Mouse (Mus musculus) Muller cell, postnatal 12 days (primary cell): ENCODE data around the gene Naa50.

ENCODE experiments used
- DNase-seq: peaks from one replicate; pipeline ENCODE4 v3.0.0-alpha.2; 2015; ENCODE audit errors: inconsistent ontology term

Naa50 gene

DNA sequence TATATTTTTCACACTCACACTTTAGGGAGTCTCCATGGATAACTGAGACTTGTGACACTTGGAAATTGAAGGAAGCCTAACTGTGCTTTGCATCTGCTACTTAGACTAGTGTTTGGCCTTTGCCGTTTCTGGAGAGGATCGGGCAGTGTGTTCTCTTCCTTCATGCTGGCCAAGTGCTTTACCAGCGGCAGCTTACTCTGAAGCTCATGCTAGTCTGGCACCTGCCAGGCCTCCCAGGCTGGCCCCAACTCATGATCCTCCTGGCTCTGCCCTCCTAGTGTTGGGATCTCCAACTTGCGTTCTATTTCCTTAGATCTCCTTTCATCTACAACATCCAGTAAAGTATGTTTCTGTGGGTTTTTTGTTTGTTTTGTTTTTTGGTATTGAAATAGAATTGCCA is 60.5 kb downstream of the Naa50 start:
- DNase-seq, result no peak

DNA sequence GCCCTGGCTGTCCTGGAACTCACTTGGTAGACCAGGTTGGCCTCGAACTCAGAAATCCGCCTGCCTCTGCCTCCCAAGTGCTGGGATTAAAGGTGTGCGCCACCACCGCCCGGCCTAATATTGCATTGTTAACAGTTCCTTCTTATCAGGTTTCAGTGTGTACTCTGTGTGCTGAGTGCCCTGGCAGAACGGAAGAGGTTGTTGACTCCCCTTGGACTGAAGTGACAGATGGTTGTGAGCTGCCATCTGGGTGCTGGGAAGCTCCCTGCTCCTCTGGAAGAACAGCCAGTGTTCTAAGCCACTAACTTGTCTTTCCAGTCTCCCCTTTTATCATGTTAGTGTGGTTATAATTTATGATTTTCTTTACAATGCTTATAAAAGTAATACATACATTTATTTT is 64.7 kb downstream of the Naa50 start:
- DNase-seq, result no peak

DNA sequence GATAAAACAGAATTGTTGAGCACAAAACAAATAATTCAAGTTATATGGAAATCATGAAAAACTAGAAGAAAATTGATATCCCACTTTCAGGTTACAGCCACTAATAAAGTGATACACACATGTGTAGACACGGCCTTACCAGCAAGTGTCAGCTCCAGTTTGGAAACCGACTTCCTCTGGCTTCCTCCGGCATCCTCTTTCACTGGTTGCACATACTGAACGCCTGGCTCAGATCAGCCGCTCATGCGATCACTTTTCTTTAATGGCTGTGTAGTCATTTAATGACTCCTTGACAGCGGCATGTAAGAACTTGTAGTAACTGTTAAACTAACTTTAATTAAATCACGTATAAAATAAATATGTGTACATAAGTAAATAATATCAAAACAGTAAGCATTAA is 66.3 kb downstream of the Naa50 start:
- DNase-seq, result no peak

DNA sequence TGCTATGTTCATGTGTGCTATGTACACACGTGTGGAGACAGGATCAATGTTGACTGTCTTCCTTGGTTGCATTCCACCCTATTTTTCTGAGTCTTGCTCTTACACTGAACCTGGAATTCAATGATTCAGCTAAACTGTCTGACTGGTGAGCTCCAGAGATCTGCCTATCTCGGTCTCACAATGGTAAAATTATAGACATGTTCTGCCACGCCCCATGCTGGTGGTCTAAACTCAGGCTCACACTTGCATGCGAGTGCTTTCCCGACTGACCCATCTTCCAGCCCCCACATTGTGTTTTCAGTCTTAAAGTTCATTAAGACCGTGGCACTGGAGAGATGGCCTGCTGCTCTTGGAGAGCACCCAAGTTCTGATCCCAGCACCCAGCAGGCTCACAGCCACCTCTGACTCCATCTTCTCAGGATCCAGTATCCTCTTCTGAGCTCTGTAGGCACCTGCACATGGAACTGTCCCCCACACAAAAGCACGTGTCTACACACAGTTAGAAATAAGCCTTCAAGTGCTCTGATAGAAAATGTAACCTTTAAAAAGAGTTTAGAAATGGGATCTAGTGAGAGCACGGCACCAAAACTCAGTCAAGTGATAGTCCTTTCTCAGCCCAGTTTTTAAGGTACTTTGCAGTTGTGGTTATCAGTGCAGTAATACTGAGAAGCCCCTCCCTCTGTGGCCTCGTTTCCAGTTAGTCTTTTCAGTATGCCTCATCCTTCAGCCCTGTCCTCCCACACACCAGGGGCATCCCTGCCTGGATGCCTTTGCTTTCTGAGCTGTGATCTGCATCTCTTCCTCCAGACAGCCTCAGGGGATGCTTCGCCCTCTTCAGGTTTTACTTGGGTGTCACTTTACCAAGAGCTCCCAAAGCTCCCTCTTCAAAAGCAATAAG is 70.8 kb downstream of the Naa50 start:
- DNase-seq, result peak; percentile 22

- no peak for DNase-seq
Observed at GRCm38 (mm10) chr16:44211054-44211414, 71.4 kb downstream of the Naa50 start.

- DNase-seq, result no peak
Observed at GRCm38 (mm10) chr16:44212703-44213102, 73.1 kb downstream of the Naa50 start.
